Mouse (Mus musculus) lung, embryonic 15.5 days (tissue): ENCODE results near the gene Abcg3. TPM values are rescaled to one million over a fixed set of nuclear protein-coding genes. Genes with fewer than 3 reads are reported as not detected.
"Not testable (repeated sequence)": the region's sequence is repeated elsewhere in the genome, so short reads cannot be mapped to it uniquely, and the experiment has no call there.

Experiments
- ATAC-seq: fragments of 200-750 bp; cut with Nextera tagmentation; 2 replicates; pipeline ENCODE4 v1.8.0; 2017; ENCODE audit warnings: moderate number of reproducible peaks, borderline replicate concordance; ENCODE audit not compliant: low FRiP score, low TSS enrichment; ENCODE audit errors: extremely low read depth
- H3K27ac ChIP-seq: fragments of 300-500 bp; sonication (generic); 2 replicates; pipeline ENCODE4 v1.5.1; 2015; ENCODE audit warnings: moderate library complexity, mild to moderate bottlenecking, inconsistent platforms
- H3K27me3 ChIP-seq: fragments of 300-500 bp; sonication (generic); 2 replicates; pipeline ENCODE4 v1.6.1; 2015; ENCODE audit warnings: inconsistent platforms
- H3K36me3 ChIP-seq: fragments of 300-500 bp; sonication (generic); 2 replicates; pipeline ENCODE4 v1.6.1; 2015; ENCODE audit warnings: inconsistent platforms
- H3K4me1 ChIP-seq: fragments of 300-500 bp; sonication (generic); 2 replicates; pipeline ENCODE4 v1.6.1; 2015; ENCODE audit warnings: inconsistent platforms
- H3K4me2 ChIP-seq: fragments of 300-500 bp; sonication (generic); 2 replicates; pipeline ENCODE4 v1.6.1; 2015; ENCODE audit warnings: inconsistent platforms, mild to moderate bottlenecking, moderate library complexity
- H3K4me3 ChIP-seq: fragments of 300-500 bp; sonication (generic); 2 replicates; pipeline ENCODE4 v1.5.1; 2015; ENCODE audit warnings: mild to moderate bottlenecking, inconsistent platforms
- H3K9ac ChIP-seq: fragments of 300-500 bp; sonication (generic); 2 replicates; pipeline ENCODE4 v1.6.1; 2015; ENCODE audit warnings: inconsistent platforms
- H3K9me3 ChIP-seq: fragments of 300-500 bp; sonication (generic); 2 replicates; pipeline ENCODE4 v1.6.1; 2016; ENCODE audit warnings: inconsistent platforms
- WGBS: fragments of 180-500 bp; shearing (Covaris S2); methylation state at CpG from one replicate; pipeline ENCODE4 v1.1.7; 2015; 5-methylcytosine and 5-hydroxymethylcytosine counted together
- polyA plus RNA-seq: library from polyadenylated mRNA; unstranded; fragments of >200 nt; fragmentation: Nextera tagmentation; extraction: Ambion mirVana; gene quantifications from 2 replicates; pipeline ENCODE4 v1.2.1, GENCODE M21; 2015

Abcg3 gene
- polyA plus RNA-seq = 1.3 and 2.0 TPM in 2 replicates

- H3K4me2 ChIP-seq = peak within 1 kb of the TSS; percentile 43
- H3K9ac ChIP-seq = no peak within 1 kb of the TSS
- H3K27ac ChIP-seq = no peak within 1 kb of the TSS
- no peaks in the 10 kb centered on the region for H3K4me1 ChIP-seq
- H3K36me3 ChIP-seq = no peaks in the 10 kb centered on the region
- H3K4me3 ChIP-seq = peak within 1 kb of the TSS; percentile 10; the same call in 1 of the 2 replicates
- 22% methylated on average over 11 of the region's 12 CpGs for WGBS
- H3K9me3 ChIP-seq = no peaks in the 10 kb centered on the region
- H3K27me3 ChIP-seq = no peaks in the 10 kb centered on the region
- no peak for ATAC-seq
Observed at GRCm38 (mm10) chr5:104982535-104982934, at the start of gene Abcg3. Gene Abcg3 (minus strand): TSS chr5:104982718.

GRCm38 (mm10) chr5:105012551-105012950 is 30.0 kb upstream of the Abcg3 start:
- Histone ChIP-seq H3K9me3 (no peaks in the 10 kb centered on the region), H3K4me2 (no peak overlapping the region), H3K27ac (no peak overlapping the region), H3K36me3 (no peaks in the 10 kb centered on the region), H3K4me3 (no peak overlapping the region), H3K27me3 (no peaks in the 10 kb centered on the region), H3K4me1 (no peaks in the 10 kb centered on the region), H3K9ac (no peak overlapping the region)
- WGBS = 58% methylated on average over 1 of the region's 1 CpGs
- no peak for ATAC-seq

- no peak for ATAC-seq
- 78% methylated on average over 4 of the region's 4 CpGs for WGBS
- Histone ChIP-seq H3K4me3 (no peak overlapping the region), H3K9me3 (no peaks in the 10 kb centered on the region), H3K4me1 (no peaks in the 10 kb centered on the region), H3K9ac (no peak overlapping the region), H3K4me2 (no peak overlapping the region), H3K36me3 (no peaks in the 10 kb centered on the region), H3K27me3 (no peaks in the 10 kb centered on the region), H3K27ac (no peak overlapping the region)
Observed at GRCm38 (mm10) chr5:105011570-105011969, 29.1 kb upstream of the Abcg3 start.

GRCm38 (mm10) chr5:105010376-105010775 is 27.9 kb upstream of the Abcg3 start:
- H3K27ac ChIP-seq = no peak overlapping the region
- H3K4me1 ChIP-seq = no peaks in the 10 kb centered on the region
- H3K4me3 ChIP-seq = no peak overlapping the region
- no peaks in the 10 kb centered on the region for H3K9me3 ChIP-seq
- H3K9ac ChIP-seq = no peak overlapping the region
- H3K27me3 ChIP-seq = no peaks in the 10 kb centered on the region
- ATAC-seq = no peak
- no peak overlapping the region for H3K4me2 ChIP-seq
- H3K36me3 ChIP-seq = no peaks in the 10 kb centered on the region

GRCm38 (mm10) chr5:104989411-104989810 is 6.9 kb upstream of the Abcg3 start:
- Histone ChIP-seq H3K4me1 (no peaks in the 10 kb centered on the region), H3K4me3 (no peak overlapping the region), H3K27me3 (no peaks in the 10 kb centered on the region), H3K27ac (no peak overlapping the region), H3K36me3 (no peaks in the 10 kb centered on the region), H3K9ac (no peak overlapping the region), H3K9me3 (no peaks in the 10 kb centered on the region), H3K4me2 (no peak overlapping the region)
- no peak for ATAC-seq
- 75% methylated on average over 2 of the region's 2 CpGs for WGBS

GRCm38 (mm10) chr5:104988000-104988399 is 5.5 kb upstream of the Abcg3 start:
- Histone ChIP-seq H3K27ac (no peak overlapping the region), H3K36me3 (no peaks in the 10 kb centered on the region), H3K4me1 (no peaks in the 10 kb centered on the region), H3K27me3 (no peaks in the 10 kb centered on the region), H3K4me3 (no peak overlapping the region), H3K4me2 (no peak overlapping the region), H3K9me3 (no peaks in the 10 kb centered on the region), H3K9ac (no peak overlapping the region)
- 57% methylated on average over 2 of the region's 2 CpGs for WGBS
- ATAC-seq = no peak

- no peak for ATAC-seq
- Histone ChIP-seq H3K9me3 (no peaks in the 10 kb centered on the region), H3K27ac (no peak overlapping the region), H3K27me3 (no peaks in the 10 kb centered on the region), H3K4me1 (no peaks in the 10 kb centered on the region), H3K4me3 (no peak overlapping the region), H3K4me2 (no peak overlapping the region), H3K9ac (no peak overlapping the region), H3K36me3 (no peaks in the 10 kb centered on the region)
- 54% methylated on average over 1 of the region's 1 CpGs for WGBS
Observed at GRCm38 (mm10) chr5:104986706-104987105, 4.2 kb upstream of the Abcg3 start.

GRCm38 (mm10) chr5:104979040-104979513 is 3.4 kb downstream of the Abcg3 start:
- Histone ChIP-seq H3K27ac (no peak overlapping the region), H3K9me3 (no peaks in the 10 kb centered on the region), H3K4me1 (no peaks in the 10 kb centered on the region), H3K9ac (no peak overlapping the region), H3K4me2 (no peak overlapping the region), H3K27me3 (no peaks in the 10 kb centered on the region), H3K4me3 (no peak overlapping the region), H3K36me3 (no peaks in the 10 kb centered on the region)
- ATAC-seq = no peak
- WGBS = 42% methylated on average over 2 of the region's 2 CpGs

GRCm38 (mm10) chr5:104958141-104958793 is 24.3 kb downstream of the Abcg3 start:
- H3K27me3 ChIP-seq = no peaks in the 10 kb centered on the region
- H3K9ac ChIP-seq = no peak overlapping the region
- ATAC-seq = no peak
- WGBS = 63% methylated on average over 2 of the region's 2 CpGs
- H3K9me3 ChIP-seq = no peaks in the 10 kb centered on the region
- H3K4me3 ChIP-seq = no peak overlapping the region
- H3K36me3 ChIP-seq = no peaks in the 10 kb centered on the region
- no peaks in the 10 kb centered on the region for H3K4me1 ChIP-seq
- H3K27ac ChIP-seq = no peak overlapping the region
- no peak overlapping the region for H3K4me2 ChIP-seq

GRCm38 (mm10) chr5:104955208-104955607 is 27.3 kb downstream of the Abcg3 start:
- no peak overlapping the region for H3K27ac ChIP-seq
- no peak overlapping the region for H3K4me3 ChIP-seq
- H3K9ac ChIP-seq = no peak overlapping the region
- no peaks in the 10 kb centered on the region for H3K27me3 ChIP-seq
- no peaks in the 10 kb centered on the region for H3K36me3 ChIP-seq
- WGBS = 88% methylated on average over 3 of the region's 3 CpGs
- H3K4me2 ChIP-seq = no peak overlapping the region
- H3K4me1 ChIP-seq = no peaks in the 10 kb centered on the region
- ATAC-seq = no peak
- H3K9me3 ChIP-seq = no peaks in the 10 kb centered on the region

- Histone ChIP-seq H3K27me3 (no peaks in the 10 kb centered on the region), H3K4me3 (no peak overlapping the region), H3K27ac (no peak overlapping the region), H3K9ac (no peak overlapping the region), H3K4me2 (no peak overlapping the region), H3K9me3 (no peaks in the 10 kb centered on the region), H3K36me3 (no peaks in the 10 kb centered on the region), H3K4me1 (no peaks in the 10 kb centered on the region)
- ATAC-seq = no peak
- 20% methylated on average over 1 of the region's 1 CpGs for WGBS
Observed at GRCm38 (mm10) chr5:104946951-104947350, 35.6 kb downstream of the Abcg3 start.

- no peaks in the 10 kb centered on the region for H3K9me3 ChIP-seq
- H3K9ac ChIP-seq = no peak overlapping the region
- H3K4me2 ChIP-seq = no peak overlapping the region
- no peak overlapping the region for H3K27ac ChIP-seq
- ATAC-seq = no peak
- no peaks in the 10 kb centered on the region for H3K4me1 ChIP-seq
- H3K27me3 ChIP-seq = no peaks in the 10 kb centered on the region
- 87% methylated on average over 7 of the region's 7 CpGs for WGBS
- H3K4me3 ChIP-seq = no peak overlapping the region
- no peaks in the 10 kb centered on the region for H3K36me3 ChIP-seq
Observed at GRCm38 (mm10) chr5:104934148-104934547, 48.4 kb downstream of the Abcg3 start.

- not testable (repeated sequence) for ATAC-seq, H3K9ac ChIP-seq, H3K9me3 ChIP-seq, H3K27me3 ChIP-seq, H3K4me1 ChIP-seq, H3K4me3 ChIP-seq, H3K27ac ChIP-seq, H3K4me2 ChIP-seq, H3K36me3 ChIP-seq
- WGBS = 86% methylated on average over 5 of the region's 5 CpGs
Observed at GRCm38 (mm10) chr5:104906556-104906955, 76.0 kb downstream of the Abcg3 start.
